ENCODE assay signal across 16 mouse cellular contexts in the genomic region with DNA sequence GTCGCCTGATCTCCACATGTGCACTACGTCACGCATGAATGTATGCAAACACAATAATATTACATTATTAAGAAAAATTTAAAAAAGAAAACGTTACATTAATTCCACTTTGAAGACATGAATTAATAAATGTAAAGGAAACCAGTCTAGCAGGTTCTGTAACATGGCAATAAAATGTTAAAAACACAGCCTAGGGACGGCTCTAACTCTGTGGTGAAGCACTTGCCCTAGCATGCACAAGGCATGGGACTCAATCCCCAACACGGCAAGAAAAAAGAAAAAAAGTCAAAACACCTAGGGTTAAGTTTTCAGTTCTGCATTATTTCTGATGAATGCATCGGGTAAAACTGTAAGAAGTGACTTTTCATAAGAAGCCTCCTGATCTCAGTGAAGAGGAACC.
"Had no signal": no experiment of that assay in that cellular context is flagged by ENCODE, and none has a peak within 500 bp of the region (broad histone marks: within the 10 kb centered on the region; RNA-seq: fewer than 3 reads in every experiment).

No protein-coding gene starts in this region.

- H3K4me1 ChIP-seq: midbrain, embryonic 15.5 days; neural tube, embryonic 13.5 days had no signal

- DNase-seq: kidney, adult 9 months; kidney, postnatal 10 days; kidney, postnatal 4 days; lung, embryonic 14.5 days; lung, postnatal 14 days; retina, postnatal 1 day; thymus, postnatal 36 days had no signal

- H3K9me3 ChIP-seq: limb, embryonic 13.5 days; liver, embryonic 12.5 days; megakaryocyte, embryonic 14.5 days; midbrain, embryonic 15.5 days; neural tube, embryonic 13.5 days had no signal

- H3K27me3 ChIP-seq: limb, embryonic 13.5 days; liver, embryonic 12.5 days; megakaryocyte, embryonic 14.5 days; midbrain, embryonic 15.5 days; neural tube, embryonic 13.5 days had no signal

- H3K9ac ChIP-seq: limb, embryonic 13.5 days; liver, embryonic 12.5 days; lung, embryonic 14.5 days; midbrain, embryonic 15.5 days; neural tube, embryonic 13.5 days had no signal

- H3K4me2 ChIP-seq: limb, embryonic 13.5 days; liver, embryonic 12.5 days; lung, embryonic 14.5 days; midbrain, embryonic 11.5 days; midbrain, embryonic 15.5 days; neural tube, embryonic 13.5 days had no signal

- H3K4me3 ChIP-seq: layer of hippocampus, adult 2 months; limb, embryonic 13.5 days; liver, embryonic 12.5 days; megakaryocyte, embryonic 14.5 days; midbrain, embryonic 15.5 days; neural tube, embryonic 13.5 days had no signal

- H3K36me3 ChIP-seq: limb, embryonic 13.5 days; liver, embryonic 12.5 days; midbrain, embryonic 15.5 days; neural tube, embryonic 13.5 days had no signal

- ATAC-seq: intestine, postnatal 0 days; liver, embryonic 12.5 days; midbrain, embryonic 15.5 days had no signal

- H3K27ac ChIP-seq: layer of hippocampus, adult 2 months; limb, embryonic 13.5 days; liver, embryonic 12.5 days; macrophage; midbrain, embryonic 15.5 days; neural tube, embryonic 13.5 days had no signal
